Mouse (Mus musculus): Measurements from ENCODE around the gene Gm382. TPM values are rescaled to one million over a fixed set of nuclear protein-coding genes. Genes with fewer than 3 reads are reported as not detected.

Gene Gm382
- polyA plus RNA-seq (2011; ENCODE audit: insufficient read depth, insufficient read length, low replicate concordance, missing spikeins) = not detected in 2 replicates

GRCm38 (mm10) chrX:127039672-127040071 is at the start of gene Gm382:
TSS of gene Gm382 (plus strand) at chrX:127039972.
- Histone ChIP-seq H3K27ac (ENCODE audit: control insufficient read depth, insufficient read depth, low read depth, low read length, poor library complexity) (no peak within 1 kb of the TSS), H3K4me3 (replicated peaks; ENCODE audit: control insufficient read depth, low read depth, low read length) (no peak within 1 kb of the TSS), H3K4me1 (ENCODE audit: control insufficient read depth, insufficient read depth, low read length) (no peaks in the 10 kb centered on the region)
- no peak for TF ChIP-seq POLR2A (IDR thresholded peaks at IDR 0.05; ENCODE audit: borderline replicate concordance, control insufficient read depth, low read depth, low read length)
- WGBS = 81% methylated on average over 1 of the region's 1 CpGs

- no peaks in the 10 kb centered on the region for H3K4me1 ChIP-seq (ENCODE audit: control insufficient read depth, insufficient read depth, low read length)
- no peak overlapping the region for H3K4me3 ChIP-seq (replicated peaks; ENCODE audit: control insufficient read depth, low read depth, low read length)
- no peak for TF ChIP-seq POLR2A (IDR thresholded peaks at IDR 0.05; ENCODE audit: borderline replicate concordance, control insufficient read depth, low read depth, low read length)
- 83% methylated on average over 2 of the region's 2 CpGs for WGBS
- no peak overlapping the region for H3K27ac ChIP-seq (ENCODE audit: control insufficient read depth, insufficient read depth, low read depth, low read length, poor library complexity)
Observed at GRCm38 (mm10) chrX:127070179-127070578, 30.4 kb downstream of the Gm382 start.

GRCm38 (mm10) chrX:127091282-127091681 is 51.5 kb downstream of the Gm382 start:
- TF ChIP-seq POLR2A (IDR thresholded peaks at IDR 0.05; ENCODE audit: borderline replicate concordance, control insufficient read depth, low read depth, low read length) (no peak), CTCF (IDR thresholded peaks at IDR 0.05; ENCODE audit: control insufficient read depth, insufficient read depth, low read length) (no peak)
- no peak overlapping the region for H3K27ac ChIP-seq (ENCODE audit: control insufficient read depth, insufficient read depth, low read depth, low read length, poor library complexity)
- no peak overlapping the region for H3K4me3 ChIP-seq (replicated peaks; ENCODE audit: control insufficient read depth, low read depth, low read length)
- H3K4me1 ChIP-seq (ENCODE audit: control insufficient read depth, insufficient read depth, low read length) = no peaks in the 10 kb centered on the region
- WGBS = 58% methylated on average over 2 of the region's 2 CpGs

- TF ChIP-seq CTCF (IDR thresholded peaks at IDR 0.05; ENCODE audit: control insufficient read depth, insufficient read depth, low read length) (no peak), POLR2A (IDR thresholded peaks at IDR 0.05; ENCODE audit: borderline replicate concordance, control insufficient read depth, low read depth, low read length) (no peak)
- no peak overlapping the region for H3K4me3 ChIP-seq (replicated peaks; ENCODE audit: control insufficient read depth, low read depth, low read length)
- H3K27ac ChIP-seq (ENCODE audit: control insufficient read depth, insufficient read depth, low read depth, low read length, poor library complexity) = no peak overlapping the region
- no peaks in the 10 kb centered on the region for H3K4me1 ChIP-seq (ENCODE audit: control insufficient read depth, insufficient read depth, low read length)
Observed at GRCm38 (mm10) chrX:127093036-127093435, 53.3 kb downstream of the Gm382 start.

DNA sequence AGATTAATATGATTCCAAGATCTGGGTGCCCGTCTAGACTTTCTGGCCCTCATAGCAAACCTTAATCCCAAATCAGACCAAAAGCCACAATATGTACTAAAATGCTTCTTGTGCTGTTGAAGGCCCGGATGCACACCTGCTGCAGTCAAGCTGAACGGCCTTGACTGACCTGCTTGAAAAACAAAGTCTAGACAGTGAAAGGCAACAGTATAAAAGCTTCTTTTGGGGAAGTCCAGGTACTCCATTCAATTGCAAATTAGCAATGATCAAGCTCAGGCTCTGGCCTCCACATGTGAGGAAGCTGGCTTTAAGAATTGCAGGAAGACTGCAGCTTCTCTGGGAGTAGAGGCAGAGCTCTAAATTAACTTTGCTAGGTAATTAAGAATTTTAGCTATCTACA is 54.2 kb downstream of the Gm382 start:
- Histone ChIP-seq H3K4me1 (ENCODE audit: control insufficient read depth, insufficient read depth, low read length) (no peaks in the 10 kb centered on the region), H3K4me3 (replicated peaks; ENCODE audit: control insufficient read depth, low read depth, low read length) (no peak overlapping the region), H3K27ac (ENCODE audit: control insufficient read depth, insufficient read depth, low read depth, low read length, poor library complexity) (no peak overlapping the region)
- TF ChIP-seq POLR2A (IDR thresholded peaks at IDR 0.05; ENCODE audit: borderline replicate concordance, control insufficient read depth, low read depth, low read length) (no peak), CTCF (IDR thresholded peaks at IDR 0.05; ENCODE audit: control insufficient read depth, insufficient read depth, low read length) (no peak)
- WGBS = 76% methylated on average over 3 of the region's 3 CpGs

DNA sequence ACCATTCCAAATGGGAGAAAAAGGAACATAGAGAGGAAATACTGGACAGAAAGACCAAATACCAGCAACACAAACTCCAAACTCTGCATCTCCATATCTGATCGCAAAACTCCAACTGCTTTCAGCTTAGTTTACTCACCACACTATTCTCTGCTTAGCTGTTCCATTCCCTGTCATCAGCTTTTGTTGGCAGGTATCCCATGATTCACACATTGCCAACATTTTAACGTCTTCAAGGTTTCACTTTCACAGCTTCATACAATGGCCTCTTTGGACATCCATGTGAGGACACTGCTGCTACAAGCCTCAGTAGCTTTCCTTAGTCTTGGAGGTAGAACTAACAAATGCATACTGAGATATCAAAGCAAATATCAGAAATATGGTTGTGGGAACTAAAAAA is 64.6 kb downstream of the Gm382 start:
- Histone ChIP-seq H3K4me1 (ENCODE audit: control insufficient read depth, insufficient read depth, low read length) (no peaks in the 10 kb centered on the region), H3K4me3 (replicated peaks; ENCODE audit: control insufficient read depth, low read depth, low read length) (no peak overlapping the region), H3K27ac (ENCODE audit: control insufficient read depth, insufficient read depth, low read depth, low read length, poor library complexity) (no peak overlapping the region)
- TF ChIP-seq CTCF (IDR thresholded peaks at IDR 0.05; ENCODE audit: control insufficient read depth, insufficient read depth, low read length) = no peak
- TF ChIP-seq POLR2A (IDR thresholded peaks at IDR 0.05; ENCODE audit: borderline replicate concordance, control insufficient read depth, low read depth, low read length) = no peak
- WGBS = 71% methylated on average over 2 of the region's 2 CpGs

Other genes with a start within 250 kb of the Gm382 start
- gene 4932411N23Rik, start 224.1 kb upstream of the Gm382 start, polyA plus RNA-seq (2011; ENCODE audit: insufficient read depth, insufficient read length, low replicate concordance, missing spikeins) = not detected in 2 replicates

All from bone marrow, adult 2 months (tissue).